Mouse (Mus musculus) neural tube, embryonic 14.5 days (tissue): ENCODE data around the gene Gm11027. TPM values are rescaled to one million over a fixed set of nuclear protein-coding genes. Genes with fewer than 3 reads are reported as not detected.

ENCODE experiments used
- ATAC-seq: fragments of 200-750 bp; cut with Nextera tagmentation; 2 replicates; pipeline ENCODE4 v1.8.0; 2017; ENCODE audit warnings: low read depth, mild to moderate bottlenecking, moderate TSS enrichment, moderate library complexity
- H3K27ac ChIP-seq: fragments of 300-500 bp; sonication (generic); 2 replicates; pipeline ENCODE4 v1.5.1; 2014; ENCODE audit warnings: low read depth, mild to moderate bottlenecking, control low read depth, low read length, moderate library complexity, mixed read lengths
- H3K27me3 ChIP-seq: fragments of 300-500 bp; sonication (generic); 2 replicates; pipeline ENCODE4 v1.6.1; 2014; ENCODE audit warnings: low read length; ENCODE audit not compliant: control insufficient read depth, insufficient read depth
- H3K36me3 ChIP-seq: fragments of 300-500 bp; sonication (generic); 2 replicates; pipeline ENCODE4 v1.6.1; 2014; ENCODE audit warnings: low read length, mixed read lengths; ENCODE audit not compliant: control insufficient read depth, insufficient read depth
- H3K4me1 ChIP-seq: fragments of 300-500 bp; sonication (generic); 2 replicates; pipeline ENCODE4 v1.6.1; 2014; ENCODE audit warnings: low read length; ENCODE audit not compliant: control insufficient read depth, insufficient read depth
- H3K4me2 ChIP-seq: fragments of 300-500 bp; sonication (generic); 2 replicates; pipeline ENCODE4 v1.6.1; 2014; ENCODE audit warnings: mild to moderate bottlenecking, low read depth, low read length, control low read depth
- H3K4me3 ChIP-seq: fragments of 300-500 bp; sonication (generic); 2 replicates; pipeline ENCODE4 v1.5.1; 2014; ENCODE audit warnings: low read depth, low read length, control low read depth, mixed read lengths
- H3K9ac ChIP-seq: fragments of 300-500 bp; sonication (generic); replicated peaks from 2 replicates; pipeline ENCODE4 v1.6.1; 2014; ENCODE audit warnings: low read depth, mild to moderate bottlenecking, control low read depth, low read length, mixed read lengths
- H3K9me3 ChIP-seq: fragments of 300-500 bp; sonication (generic); 2 replicates; pipeline ENCODE4 v1.6.1; 2016; ENCODE audit warnings: low read length; ENCODE audit not compliant: control insufficient read depth
- WGBS: fragments of 180-500 bp; shearing (Covaris S2); extraction: QIAGEN DNeasy Blood & Tissue Kit; methylation state at CpG from one replicate; pipeline ENCODE4 v1.1.7; 2014; 5-methylcytosine and 5-hydroxymethylcytosine counted together
- microRNA-seq: library from miRNA; unstranded; fragments of <30 nt; microRNA quantifications from one replicate; pipeline ENCODE4, GENCODE M21; 2016
- polyA plus RNA-seq: library from polyadenylated mRNA; unstranded; fragments of >200 nt; fragmentation: Nextera tagmentation; extraction: Ambion mirVana; gene quantifications from 2 replicates; pipeline ENCODE4 v1.2.1, GENCODE M21; 2014

Gene Gm11027
- polyA plus RNA-seq, 1 experiment from 2014 or later = not detected

DNA sequence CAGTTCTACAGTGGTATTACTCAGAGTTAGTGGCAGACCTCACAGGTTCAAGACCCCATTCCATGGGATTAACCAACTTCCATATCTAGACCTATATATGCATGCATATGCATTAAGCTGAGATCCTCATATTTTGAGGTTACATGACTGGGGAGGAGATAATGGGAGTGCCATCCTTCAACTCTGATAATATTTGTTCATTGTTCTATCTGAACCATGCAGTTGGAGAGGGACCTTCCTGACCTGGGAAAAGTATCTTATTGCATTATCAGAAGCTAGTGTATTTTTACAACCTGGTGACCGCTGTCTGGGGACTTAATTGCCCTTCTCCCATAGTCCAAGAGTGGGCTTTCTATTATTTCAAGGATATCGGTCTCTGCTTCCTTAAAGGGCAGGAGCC lies 33.4 kb downstream of the Gm11027 start:
- Histone ChIP-seq H3K27me3 (no peaks in the 10 kb centered on the region), H3K27ac (no peak overlapping the region), H3K9ac (no peak overlapping the region), H3K4me3 (no peak overlapping the region), H3K36me3 (no peaks in the 10 kb centered on the region), H3K4me2 (no peak overlapping the region), H3K9me3 (no peaks in the 10 kb centered on the region), H3K4me1 (no peaks in the 10 kb centered on the region)
- ATAC-seq = no peak
- 79% methylated on average over 2 of the region's 2 CpGs for WGBS

DNA sequence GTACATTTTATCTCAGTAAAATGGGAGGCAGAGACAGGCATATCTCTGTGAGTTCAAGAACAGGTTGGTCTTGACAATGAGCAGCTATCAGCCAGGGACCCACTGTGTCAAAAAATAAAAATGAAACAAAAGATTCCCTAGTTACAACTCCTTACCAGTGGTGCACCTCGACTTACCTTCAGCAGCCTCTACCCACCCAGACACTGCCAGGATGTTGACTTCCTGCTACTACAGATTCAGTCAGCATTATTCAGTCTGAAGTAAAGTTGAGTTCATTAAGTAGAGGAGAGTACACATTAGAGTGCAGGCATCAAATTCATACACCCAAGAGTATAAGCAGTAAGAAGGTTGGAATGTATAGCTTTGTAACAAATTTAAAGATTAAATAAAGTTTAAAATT lies 38.6 kb downstream of the Gm11027 start:
- Histone ChIP-seq H3K9ac (no peak overlapping the region), H3K4me3 (no peak overlapping the region), H3K4me1 (no peaks in the 10 kb centered on the region), H3K4me2 (no peak overlapping the region), H3K36me3 (no peaks in the 10 kb centered on the region), H3K27me3 (no peaks in the 10 kb centered on the region), H3K9me3 (no peaks in the 10 kb centered on the region), H3K27ac (no peak overlapping the region)
- WGBS = 89% methylated on average over 1 of the region's 1 CpGs
- no peak for ATAC-seq

DNA sequence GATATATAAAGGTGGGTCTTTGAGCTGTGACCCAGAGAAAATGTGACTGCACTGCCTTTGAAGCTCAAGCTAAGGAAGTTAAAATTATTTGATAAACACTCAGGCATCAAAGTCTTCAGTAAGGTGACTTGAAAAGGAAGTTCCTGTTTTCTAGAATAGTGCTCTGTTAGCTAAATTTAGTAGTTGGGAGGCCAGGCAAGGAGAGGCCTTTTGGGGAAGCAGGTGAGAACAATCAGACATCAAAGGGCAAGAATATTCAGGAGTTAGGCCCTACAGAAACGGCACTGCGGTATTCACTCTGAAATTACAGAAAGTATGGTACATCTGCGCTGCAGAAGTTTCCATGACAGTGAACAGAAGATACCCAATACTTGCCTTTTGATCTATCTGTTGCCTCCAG lies 40.3 kb downstream of the Gm11027 start:
- no peak overlapping the region for H3K4me3 ChIP-seq
- H3K27ac ChIP-seq = no peak overlapping the region
- no peaks in the 10 kb centered on the region for H3K36me3 ChIP-seq
- no peaks in the 10 kb centered on the region for H3K4me1 ChIP-seq
- no peaks in the 10 kb centered on the region for H3K27me3 ChIP-seq
- no peak overlapping the region for H3K4me2 ChIP-seq
- ATAC-seq = no peak
- no peak overlapping the region for H3K9ac ChIP-seq
- H3K9me3 ChIP-seq = no peaks in the 10 kb centered on the region
- WGBS = 90% methylated on average over 3 of the region's 3 CpGs

DNA sequence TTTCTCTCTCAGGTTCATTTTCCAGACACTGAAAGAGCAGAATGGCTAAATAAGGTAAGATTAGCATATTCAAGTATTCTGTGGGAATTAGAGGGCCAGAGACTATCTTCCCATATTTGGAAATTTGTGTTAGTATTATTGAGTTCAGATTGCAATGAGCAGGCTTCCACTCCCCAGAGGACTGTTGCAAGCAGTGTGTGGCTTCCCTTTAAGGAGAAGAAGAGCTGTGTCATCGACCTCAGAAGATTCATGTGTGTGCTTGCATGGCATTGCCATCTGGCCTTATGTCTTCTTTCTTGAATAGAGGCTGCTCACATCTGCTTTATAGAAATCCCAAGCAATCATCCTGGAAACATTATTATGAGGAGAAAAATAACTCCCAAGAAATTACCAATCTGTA lies 42.6 kb downstream of the Gm11027 start:
- Histone ChIP-seq H3K4me2 (no peak overlapping the region), H3K27ac (no peak overlapping the region), H3K9ac (no peak overlapping the region), H3K4me1 (no peaks in the 10 kb centered on the region), H3K27me3 (no peaks in the 10 kb centered on the region), H3K9me3 (no peaks in the 10 kb centered on the region), H3K36me3 (no peaks in the 10 kb centered on the region), H3K4me3 (no peak overlapping the region)
- 45% methylated on average over 1 of the region's 1 CpGs for WGBS
- no peak for ATAC-seq

Small RNAs within 50 kb of the gene (microRNA-seq; reads per million reads assigned to microRNA genes)
- not detected for gene Gm23190

Other genes with a start within 250 kb of the Gm11027 start
- 57.0 and 58.4 TPM in 2 replicates for gene Zfp386, start 227.7 kb upstream of the Gm11027 start, polyA plus RNA-seq
- gene Vipr2, start 197.7 kb upstream of the Gm11027 start, polyA plus RNA-seq = 0.55 and 0.84 TPM in 2 replicates
- 21.2 and 25.4 TPM in 2 replicates for gene Wdr60, start 12.4 kb upstream of the Gm11027 start, polyA plus RNA-seq
- gene Esyt2, start 5.8 kb downstream of the Gm11027 start, polyA plus RNA-seq = 17.8 and 20.4 TPM in 2 replicates
- gene Ncapg2, start 130.0 kb downstream of the Gm11027 start, polyA plus RNA-seq = 5.9 and 8.3 TPM in 2 replicates
- gene Ptprn2, start 210.3 kb downstream of the Gm11027 start, polyA plus RNA-seq = 17.1 and 24.7 TPM in 2 replicates